Mouse (Mus musculus): ENCODE results near the gene Zswim3. TPM values are rescaled to one million over a fixed set of nuclear protein-coding genes. Genes with fewer than 3 reads are reported as not detected.

Zswim3 gene
- polyA plus RNA-seq (2014; fragmentation: Nextera tagmentation; extraction: Ambion mirVana) = 7.2 and 7.4 TPM in 2 replicates

DNA sequence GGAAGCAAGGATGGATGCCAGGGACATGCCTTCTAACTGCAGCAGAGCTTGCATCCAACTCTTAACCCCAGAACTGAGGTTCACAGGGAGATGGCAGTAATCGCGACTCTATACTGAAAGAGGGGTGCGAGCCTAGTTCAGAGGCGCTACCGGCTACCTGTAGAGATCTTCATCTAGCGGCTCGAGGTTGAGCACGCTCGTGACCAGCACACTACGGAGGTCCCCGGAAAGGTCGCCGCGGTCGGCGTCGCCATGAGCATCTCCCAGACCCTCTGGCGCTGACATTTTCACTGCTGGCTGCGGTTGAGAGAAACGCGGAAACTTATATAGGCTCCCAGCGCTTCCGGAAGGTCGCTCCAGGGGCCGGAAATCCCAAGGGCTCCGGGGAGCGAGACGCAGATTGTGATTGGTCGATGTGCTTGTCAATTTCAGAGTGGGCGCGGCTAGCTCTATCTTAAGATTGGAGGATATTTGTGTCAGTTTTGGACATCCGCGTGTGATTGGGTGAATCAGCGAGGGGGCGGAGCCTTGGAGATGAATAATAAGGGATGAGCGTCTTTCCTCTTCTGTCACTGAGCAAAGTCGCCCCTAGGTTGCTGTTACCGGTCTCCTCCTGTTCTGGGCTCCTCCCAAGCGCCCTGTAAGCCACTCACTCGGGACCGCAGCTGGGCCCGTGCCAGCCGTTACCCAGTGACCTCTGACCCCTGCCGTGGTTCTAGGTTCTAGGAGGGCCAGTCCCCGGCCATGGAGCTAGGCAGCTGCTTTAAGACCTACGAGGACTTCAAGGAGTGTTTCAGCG lies at the start of gene Zswim3, which contains the start of gene Acot8:
TSS of gene Zswim3 (plus strand) at position 566 of the 799 bp plus-strand sequence.
TSS of gene Acot8 (minus strand) at position 350 of the 799 bp plus-strand sequence.
- Histone ChIP-seq H3K4me2 (peak within 1 kb of the TSS; percentile 70), H3K36me3 (ENCODE audit: control insufficient read depth, insufficient read depth, low read length) (peaks cover 2% of the 10 kb centered on the region; the same call in 1 of the 2 replicates), H3K9me3 (replicated peaks; ENCODE audit: control insufficient read depth, low read length) (no peaks in the 10 kb centered on the region), H3K4me3 (ENCODE audit: low read depth, low read length) (peak within 1 kb of the TSS; percentile 88), H3K27ac (ENCODE audit: low read depth, low read length) (peak within 1 kb of the TSS; percentile 87), H3K4me1 (ENCODE audit: control insufficient read depth, insufficient read depth, low read length) (peaks cover 10% of the 10 kb centered on the region), H3K27me3 (ENCODE audit: control insufficient read depth, insufficient read depth, low read length) (no peaks in the 10 kb centered on the region), H3K9ac (ENCODE audit: low read depth, low read length) (peak within 1 kb of the TSS; percentile 85)
- peak; percentile 96 for ATAC-seq (replicated peaks; ENCODE audit: insufficient number of reproducible peaks, low FRiP score, low TSS enrichment)
- under 1% methylated on average over 47 of the region's 47 CpGs for WGBS (ENCODE audit: insufficient replicate concordance)

DNA sequence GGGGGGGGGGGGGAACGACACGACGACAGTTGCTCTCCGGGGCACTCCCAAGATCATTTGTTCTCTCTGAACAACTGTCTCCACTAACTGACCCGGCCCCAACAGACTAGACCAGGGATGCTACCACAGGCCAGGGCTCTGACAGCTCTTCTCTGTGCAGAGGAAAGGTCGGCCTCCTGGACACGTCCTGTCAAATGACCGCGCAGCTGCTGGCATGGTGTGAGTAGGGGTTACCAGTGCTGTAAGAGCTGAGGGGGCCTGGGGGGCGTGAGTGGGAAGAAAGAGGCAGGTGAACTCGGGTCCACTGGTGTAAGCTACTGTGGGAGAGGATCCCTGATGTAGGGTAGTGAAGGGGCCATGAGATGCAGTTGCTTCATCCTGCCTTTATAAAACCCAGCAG lies 47.1 kb upstream of the Zswim3 start:
- Histone ChIP-seq H3K4me2 (no peak overlapping the region), H3K4me3 (ENCODE audit: low read depth, low read length) (no peak overlapping the region), H3K9me3 (replicated peaks; ENCODE audit: control insufficient read depth, low read length) (no peaks in the 10 kb centered on the region), H3K27me3 (ENCODE audit: control insufficient read depth, insufficient read depth, low read length) (no peaks in the 10 kb centered on the region), H3K36me3 (ENCODE audit: control insufficient read depth, insufficient read depth, low read length) (peaks cover 48% of the 10 kb centered on the region), H3K4me1 (ENCODE audit: control insufficient read depth, insufficient read depth, low read length) (peaks cover 10% of the 10 kb centered on the region), H3K27ac (ENCODE audit: low read depth, low read length) (no peak overlapping the region), H3K9ac (ENCODE audit: low read depth, low read length) (no peak overlapping the region)
- 90% methylated on average over 8 of the region's 11 CpGs for WGBS (ENCODE audit: insufficient replicate concordance)
- ATAC-seq (replicated peaks; ENCODE audit: insufficient number of reproducible peaks, low FRiP score, low TSS enrichment) = no peak

DNA sequence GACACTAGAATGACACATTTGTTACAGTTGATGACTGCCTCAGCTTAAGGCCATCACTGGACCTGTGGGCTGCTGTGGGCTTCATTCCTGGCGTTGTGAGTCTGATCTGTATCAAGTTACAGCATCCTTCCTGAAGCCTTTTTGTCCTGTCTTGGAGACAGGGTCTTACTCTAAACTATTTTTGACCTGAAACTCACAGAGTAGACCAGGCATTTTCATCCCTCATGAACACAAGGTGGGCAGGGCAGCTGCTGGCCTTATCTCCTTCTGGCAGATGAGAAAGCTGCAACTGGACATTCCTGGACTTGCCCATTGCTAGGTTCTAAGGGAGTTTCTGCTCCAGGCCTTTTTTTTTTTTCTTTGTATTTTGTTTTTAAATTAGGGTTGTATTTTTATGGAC lies 46.2 kb upstream of the Zswim3 start:
- ATAC-seq (replicated peaks; ENCODE audit: insufficient number of reproducible peaks, low FRiP score, low TSS enrichment) = peak; percentile 61
- H3K4me2 ChIP-seq = no peak overlapping the region
- H3K4me1 ChIP-seq (ENCODE audit: control insufficient read depth, insufficient read depth, low read length) = peaks cover 10% of the 10 kb centered on the region
- H3K9me3 ChIP-seq (replicated peaks; ENCODE audit: control insufficient read depth, low read length) = no peaks in the 10 kb centered on the region
- no peak overlapping the region for H3K9ac ChIP-seq (ENCODE audit: low read depth, low read length)
- 58% methylated on average over 1 of the region's 1 CpGs for WGBS (ENCODE audit: insufficient replicate concordance)
- H3K4me3 ChIP-seq (ENCODE audit: low read depth, low read length) = no peak overlapping the region
- H3K36me3 ChIP-seq (ENCODE audit: control insufficient read depth, insufficient read depth, low read length) = peaks cover 55% of the 10 kb centered on the region
- H3K27me3 ChIP-seq (ENCODE audit: control insufficient read depth, insufficient read depth, low read length) = no peaks in the 10 kb centered on the region
- H3K27ac ChIP-seq (ENCODE audit: low read depth, low read length) = no peak overlapping the region; the same call in 1 of the 2 replicates

DNA sequence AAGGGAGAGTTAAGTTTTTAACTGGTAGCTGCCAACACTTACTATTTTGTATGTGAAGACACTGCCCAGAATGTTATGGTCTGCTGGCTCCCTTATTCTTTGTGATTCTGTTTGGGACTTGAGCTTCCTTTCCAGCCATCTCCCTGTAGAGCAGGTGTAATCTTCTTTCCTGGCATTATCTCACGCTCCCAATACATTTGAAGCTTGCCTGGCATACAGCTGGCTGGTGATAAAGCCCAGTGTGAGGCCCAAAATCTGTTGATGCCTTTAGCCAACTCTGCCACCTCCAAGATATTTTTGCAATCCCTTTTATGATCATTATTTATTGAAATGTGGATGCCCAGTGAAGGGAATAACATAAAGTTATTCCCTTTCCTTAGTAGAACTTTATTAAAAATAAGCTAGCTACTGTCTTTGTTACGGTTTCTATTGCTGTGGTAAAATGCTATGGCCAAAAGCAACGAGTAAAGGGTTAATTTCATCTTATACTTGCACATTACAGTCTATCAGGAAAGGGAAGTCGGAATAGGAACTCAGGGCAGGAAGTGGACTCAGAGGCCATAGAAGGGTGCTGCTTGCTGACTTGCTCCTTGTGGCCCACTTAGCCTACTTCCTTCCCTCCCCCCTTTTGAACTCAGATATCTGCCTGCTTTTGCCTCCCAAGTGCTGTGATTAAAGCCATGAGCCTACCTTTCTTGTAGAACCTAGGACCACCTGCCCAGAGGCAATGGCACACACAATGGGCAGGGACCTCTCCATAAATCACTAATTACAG lies 44.7 kb upstream of the Zswim3 start:
- H3K27ac ChIP-seq (ENCODE audit: low read depth, low read length) = no peak overlapping the region
- ATAC-seq (replicated peaks; ENCODE audit: insufficient number of reproducible peaks, low FRiP score, low TSS enrichment) = no peak
- no peak overlapping the region for H3K4me3 ChIP-seq (ENCODE audit: low read depth, low read length)
- H3K36me3 ChIP-seq (ENCODE audit: control insufficient read depth, insufficient read depth, low read length) = peaks cover 52% of the 10 kb centered on the region
- H3K4me2 ChIP-seq = no peak overlapping the region
- WGBS (ENCODE audit: insufficient replicate concordance) = 78% methylated on average over 4 of the region's 4 CpGs
- H3K4me1 ChIP-seq (ENCODE audit: control insufficient read depth, insufficient read depth, low read length) = peaks cover 6% of the 10 kb centered on the region
- no peaks in the 10 kb centered on the region for H3K27me3 ChIP-seq (ENCODE audit: control insufficient read depth, insufficient read depth, low read length)
- H3K9ac ChIP-seq (ENCODE audit: low read depth, low read length) = no peak overlapping the region
- no peaks in the 10 kb centered on the region for H3K9me3 ChIP-seq (replicated peaks; ENCODE audit: control insufficient read depth, low read length)

DNA sequence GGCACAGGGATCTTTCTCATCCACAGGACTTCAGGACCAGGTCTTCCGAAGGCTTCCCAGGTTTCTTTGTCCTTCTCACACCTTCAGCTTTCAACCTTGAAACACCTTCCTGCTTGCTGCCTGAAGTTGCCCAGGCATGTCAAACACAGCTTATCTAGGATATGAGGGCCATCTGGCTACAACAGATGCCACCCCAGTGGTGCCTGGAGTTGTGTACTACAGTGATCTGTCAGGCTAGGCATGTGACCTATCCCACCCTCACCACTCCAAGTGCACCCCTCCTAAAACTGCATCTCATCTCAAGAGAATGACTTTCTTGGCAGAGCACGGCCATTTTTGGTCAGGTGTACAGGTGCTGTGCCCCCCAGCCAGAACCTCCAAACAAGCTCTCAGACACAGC lies 43.4 kb upstream of the Zswim3 start:
- Histone ChIP-seq H3K4me1 (ENCODE audit: control insufficient read depth, insufficient read depth, low read length) (no peaks in the 10 kb centered on the region), H3K9ac (ENCODE audit: low read depth, low read length) (no peak overlapping the region), H3K4me2 (no peak overlapping the region), H3K27ac (ENCODE audit: low read depth, low read length) (no peak overlapping the region), H3K4me3 (ENCODE audit: low read depth, low read length) (no peak overlapping the region), H3K9me3 (replicated peaks; ENCODE audit: control insufficient read depth, low read length) (no peaks in the 10 kb centered on the region), H3K36me3 (ENCODE audit: control insufficient read depth, insufficient read depth, low read length) (peaks cover 47% of the 10 kb centered on the region), H3K27me3 (ENCODE audit: control insufficient read depth, insufficient read depth, low read length) (no peaks in the 10 kb centered on the region)
- peak; percentile 50; the same call in 1 of the 2 replicates for ATAC-seq (replicated peaks; ENCODE audit: insufficient number of reproducible peaks, low FRiP score, low TSS enrichment)
- 82% methylated on average over 2 of the region's 2 CpGs for WGBS (ENCODE audit: insufficient replicate concordance)

DNA sequence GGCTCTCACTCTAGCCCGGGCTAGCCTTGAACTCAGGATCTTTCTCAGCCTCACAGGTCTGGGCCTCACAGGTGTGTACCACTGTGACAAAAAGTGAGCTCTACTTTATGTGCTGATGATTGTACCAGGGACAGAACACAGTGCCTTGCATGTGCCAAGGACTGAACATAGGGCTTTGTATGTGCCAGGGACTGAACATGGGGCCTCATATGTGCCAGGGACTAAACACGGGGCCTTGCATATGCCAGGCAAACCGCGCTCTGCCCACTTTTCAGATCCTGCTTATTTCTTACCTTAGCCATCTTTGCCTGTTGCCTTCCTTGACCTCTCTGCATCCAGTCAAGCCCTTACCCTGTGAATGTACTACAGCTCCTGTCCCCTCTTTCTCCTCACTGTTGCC lies 42.9 kb upstream of the Zswim3 start:
- Histone ChIP-seq H3K4me2 (no peak overlapping the region), H3K27me3 (ENCODE audit: control insufficient read depth, insufficient read depth, low read length) (no peaks in the 10 kb centered on the region), H3K27ac (ENCODE audit: low read depth, low read length) (no peak overlapping the region), H3K36me3 (ENCODE audit: control insufficient read depth, insufficient read depth, low read length) (peaks cover 45% of the 10 kb centered on the region), H3K4me1 (ENCODE audit: control insufficient read depth, insufficient read depth, low read length) (no peaks in the 10 kb centered on the region), H3K4me3 (ENCODE audit: low read depth, low read length) (no peak overlapping the region), H3K9ac (ENCODE audit: low read depth, low read length) (no peak overlapping the region), H3K9me3 (replicated peaks; ENCODE audit: control insufficient read depth, low read length) (no peaks in the 10 kb centered on the region)
- ATAC-seq (replicated peaks; ENCODE audit: insufficient number of reproducible peaks, low FRiP score, low TSS enrichment) = no peak
- 95% methylated on average over 4 of the region's 4 CpGs for WGBS (ENCODE audit: insufficient replicate concordance)

DNA sequence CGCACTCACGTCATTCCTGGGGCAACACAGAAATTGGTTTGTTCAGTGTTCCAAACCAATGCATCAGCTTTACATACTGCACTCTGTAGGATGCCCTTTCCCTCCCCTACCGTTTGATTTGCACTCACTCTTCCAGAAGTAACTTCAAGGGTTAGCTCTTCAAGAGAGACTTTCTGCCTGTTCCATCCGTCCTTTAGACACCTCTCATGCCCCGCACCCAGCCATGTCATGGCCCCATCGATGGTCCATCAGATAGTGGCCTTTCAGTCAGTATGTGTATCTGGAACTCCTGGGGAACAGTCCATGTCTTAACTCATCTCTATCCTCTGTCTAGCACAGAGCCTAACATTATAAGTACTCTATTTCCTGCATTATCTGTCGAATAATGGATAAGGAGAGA lies 42.3 kb upstream of the Zswim3 start:
- H3K4me3 ChIP-seq (ENCODE audit: low read depth, low read length) = no peak overlapping the region
- H3K27ac ChIP-seq (ENCODE audit: low read depth, low read length) = no peak overlapping the region
- H3K9me3 ChIP-seq (replicated peaks; ENCODE audit: control insufficient read depth, low read length) = no peaks in the 10 kb centered on the region
- no peaks in the 10 kb centered on the region for H3K27me3 ChIP-seq (ENCODE audit: control insufficient read depth, insufficient read depth, low read length)
- no peak overlapping the region for H3K9ac ChIP-seq (ENCODE audit: low read depth, low read length)
- ATAC-seq (replicated peaks; ENCODE audit: insufficient number of reproducible peaks, low FRiP score, low TSS enrichment) = no peak
- WGBS (ENCODE audit: insufficient replicate concordance) = 84% methylated on average over 7 of the region's 7 CpGs
- no peak overlapping the region for H3K4me2 ChIP-seq
- no peaks in the 10 kb centered on the region for H3K4me1 ChIP-seq (ENCODE audit: control insufficient read depth, insufficient read depth, low read length)
- H3K36me3 ChIP-seq (ENCODE audit: control insufficient read depth, insufficient read depth, low read length) = peaks cover 49% of the 10 kb centered on the region

DNA sequence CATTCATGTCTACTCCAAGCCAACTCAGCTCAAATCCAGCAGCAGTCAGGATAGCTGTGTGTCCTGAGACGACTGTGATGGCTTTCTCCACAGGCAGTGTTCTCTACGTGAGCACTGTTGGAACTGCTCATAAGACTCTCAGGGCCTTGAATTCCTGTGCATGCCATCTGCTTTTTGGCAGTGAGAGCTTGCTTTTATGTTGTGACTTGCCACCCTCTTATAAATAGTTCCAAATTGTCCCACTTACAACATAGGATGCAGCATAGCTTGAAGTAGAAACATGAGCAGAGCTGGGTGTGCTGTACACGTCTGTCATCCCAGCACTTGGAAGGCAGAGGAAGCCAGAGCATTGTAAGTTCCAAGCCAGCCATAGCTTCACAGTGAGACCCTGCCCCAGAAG lies 39.1 kb upstream of the Zswim3 start:
- Histone ChIP-seq H3K4me1 (ENCODE audit: control insufficient read depth, insufficient read depth, low read length) (peaks cover 7% of the 10 kb centered on the region; the same call in 1 of the 2 replicates), H3K27me3 (ENCODE audit: control insufficient read depth, insufficient read depth, low read length) (no peaks in the 10 kb centered on the region), H3K9ac (ENCODE audit: low read depth, low read length) (no peak overlapping the region), H3K9me3 (replicated peaks; ENCODE audit: control insufficient read depth, low read length) (no peaks in the 10 kb centered on the region), H3K36me3 (ENCODE audit: control insufficient read depth, insufficient read depth, low read length) (peaks cover 38% of the 10 kb centered on the region), H3K4me2 (no peak overlapping the region), H3K4me3 (ENCODE audit: low read depth, low read length) (no peak overlapping the region), H3K27ac (ENCODE audit: low read depth, low read length) (no peak overlapping the region)
- 70% methylated on average over 3 of the region's 3 CpGs for WGBS (ENCODE audit: insufficient replicate concordance)
- no peak for ATAC-seq (replicated peaks; ENCODE audit: insufficient number of reproducible peaks, low FRiP score, low TSS enrichment)

Data from heart, embryonic 11.5 days (tissue).